Mouse (Mus musculus) frontal cortex, adult (tissue): ENCODE measurements around the gene Crim1.
"Not testable (repeated sequence)": the region's sequence is repeated elsewhere in the genome, so short reads cannot be mapped to it uniquely, and the experiment has no call there.

Source experiments
- ATAC-seq: cut with Nextera tagmentation; 2 replicates; pipeline ENCODE4 v1.9.2; 2017; ENCODE audit warnings: mild to moderate bottlenecking, moderate library complexity, mixed read lengths; ENCODE audit not compliant: low TSS enrichment

The Crim1 gene

GRCm38 (mm10) chr17:78250149-78250938 is 50.3 kb downstream of the Crim1 start:
- ATAC-seq, result peak; percentile 69; the same call in 1 of the 2 replicates

- ATAC-seq, result not testable (repeated sequence)
Observed at GRCm38 (mm10) chr17:78253587-78253986, 53.5 kb downstream of the Crim1 start.

- no peak for ATAC-seq
Observed at GRCm38 (mm10) chr17:78254256-78254655, 54.2 kb downstream of the Crim1 start.

GRCm38 (mm10) chr17:78255711-78256110 is 55.7 kb downstream of the Crim1 start:
- ATAC-seq, result no peak

GRCm38 (mm10) chr17:78256534-78256933 is 56.5 kb downstream of the Crim1 start:
- ATAC-seq, result no peak

GRCm38 (mm10) chr17:78261684-78262083 is 61.6 kb downstream of the Crim1 start:
- no peak for ATAC-seq

- ATAC-seq, result no peak
Observed at GRCm38 (mm10) chr17:78264116-78264515, 64.1 kb downstream of the Crim1 start.

- no peak for ATAC-seq
Observed at GRCm38 (mm10) chr17:78265135-78265534, 65.1 kb downstream of the Crim1 start.

GRCm38 (mm10) chr17:78266271-78266670 is 66.2 kb downstream of the Crim1 start:
- ATAC-seq, result no peak

GRCm38 (mm10) chr17:78268591-78268990 is 68.5 kb downstream of the Crim1 start:
- ATAC-seq, result no peak

- ATAC-seq, result no peak
Observed at GRCm38 (mm10) chr17:78269311-78269710, 69.3 kb downstream of the Crim1 start.

GRCm38 (mm10) chr17:78270019-78270418 is 70.0 kb downstream of the Crim1 start:
- ATAC-seq, result no peak

- no peak for ATAC-seq
Observed at GRCm38 (mm10) chr17:78271731-78272130, 71.7 kb downstream of the Crim1 start.

- no peak for ATAC-seq
Observed at GRCm38 (mm10) chr17:78272142-78272541, 72.1 kb downstream of the Crim1 start.

- ATAC-seq, result no peak
Observed at GRCm38 (mm10) chr17:78272713-78273483, 72.8 kb downstream of the Crim1 start.

- no peak for ATAC-seq
Observed at GRCm38 (mm10) chr17:78273875-78274274, 73.8 kb downstream of the Crim1 start.

- ATAC-seq, result peak; percentile 33; the same call in 1 of the 2 replicates
Observed at GRCm38 (mm10) chr17:78274609-78275506, 74.8 kb downstream of the Crim1 start.

- peak; percentile 33; the same call in 1 of the 2 replicates for ATAC-seq
Observed at GRCm38 (mm10) chr17:78275507-78275813, 75.4 kb downstream of the Crim1 start.

- no peak for ATAC-seq
Observed at GRCm38 (mm10) chr17:78279191-78279590, 79.1 kb downstream of the Crim1 start.

GRCm38 (mm10) chr17:78280991-78281712 is 81.1 kb downstream of the Crim1 start:
- no peak for ATAC-seq

GRCm38 (mm10) chr17:78283271-78283992 is 83.4 kb downstream of the Crim1 start:
- no peak for ATAC-seq
